Mouse (Mus musculus) urinary bladder, postnatal 36 days (tissue): ENCODE measurements at regions not wholly inside any gene's neighbourhood (a gene's known extent, or its start where the extent isn't known, plus 50 kb on each side); places are given as distances from the start of the nearest gene placed in this dataset.

Source experiments
- DNase-seq, 2 experiments: peaks; one replicate each; pipeline ENCODE4 v3.0.0; 2022; ENCODE audit warnings: low spot score in 2 of 2, mixed read lengths in 1 of 2

GRCm38 (mm10) chr8:36363291-36363690 lies 597.7 kb downstream of the Gm19410 start:
- DNase-seq: no peak

- DNase-seq: no peak
Observed at GRCm38 (mm10) chr8:36364567-36365231, 599.1 kb downstream of the Gm19410 start.

GRCm38 (mm10) chr8:36365945-36366344 lies 600.4 kb downstream of the Gm19410 start:
- no peak for DNase-seq

GRCm38 (mm10) chr8:36376579-36377350 lies 611.2 kb downstream of the Gm19410 start:
- DNase-seq: no peak

- DNase-seq: no peak
Observed at GRCm38 (mm10) chr8:36394487-36394886, 598.9 kb upstream of the AI429214 start.

- no peak for DNase-seq
Observed at GRCm38 (mm10) chr8:36396493-36396892, 596.9 kb upstream of the AI429214 start.

GRCm38 (mm10) chr8:36406706-36407105 lies 586.7 kb upstream of the AI429214 start:
- DNase-seq: no peak
